Mouse (Mus musculus): ENCODE measurements at regions not wholly inside any gene's neighbourhood (a gene's known extent, or its start where the extent isn't known, plus 50 kb on each side); places are given as distances from the start of the nearest gene placed in this dataset.

GRCm38 (mm10) chr2:63853226-63853625, 244.6 kb downstream of the Fign start:
- Histone ChIP-seq H3K4me2 (no peak overlapping the region), H3K36me3 (ENCODE audit: poor library complexity, severe bottlenecking) (no peaks in the 10 kb centered on the region), H3K9ac (no peak overlapping the region), H3K27ac (no peak overlapping the region), H3K27me3 (0 out of 2 replicates have a peak, but pooled peaks cover 7% of the 10 kb centered on the region), H3K9me3 (replicated peaks) (no peaks in the 10 kb centered on the region), H3K4me1 (peaks cover 34% of the 10 kb centered on the region), H3K4me3 (no peak overlapping the region)
- peak; percentile 37; the same call in 1 of the 2 replicates for ATAC-seq
- 24% methylated on average over 10 of the region's 10 CpGs for WGBS

GRCm38 (mm10) chr2:63852287-63852686, 245.6 kb downstream of the Fign start:
- Histone ChIP-seq H3K9ac (no peak overlapping the region), H3K4me3 (no peak overlapping the region), H3K9me3 (replicated peaks) (no peaks in the 10 kb centered on the region), H3K36me3 (ENCODE audit: poor library complexity, severe bottlenecking) (no peaks in the 10 kb centered on the region), H3K27ac (peak overlapping the region; percentile 19; the same call in 1 of the 2 replicates), H3K4me1 (peaks cover 34% of the 10 kb centered on the region), H3K4me2 (no peak overlapping the region), H3K27me3 (no peaks in the 10 kb centered on the region)
- WGBS = 17% methylated on average over 6 of the region's 6 CpGs
- ATAC-seq = peak; percentile 70

- Histone ChIP-seq H3K36me3 (ENCODE audit: poor library complexity, severe bottlenecking) (no peaks in the 10 kb centered on the region), H3K27me3 (no peaks in the 10 kb centered on the region), H3K27ac (no peak overlapping the region), H3K9me3 (replicated peaks) (no peaks in the 10 kb centered on the region), H3K9ac (no peak overlapping the region), H3K4me2 (no peak overlapping the region), H3K4me3 (no peak overlapping the region), H3K4me1 (peaks cover 24% of the 10 kb centered on the region)
- no peak for ATAC-seq
- 78% methylated on average over 5 of the region's 5 CpGs for WGBS
These were observed 247.8 kb downstream of the Fign start for GRCm38 (mm10) chr2:63850033-63850432.

- Histone ChIP-seq H3K4me3 (no peak overlapping the region), H3K36me3 (ENCODE audit: poor library complexity, severe bottlenecking) (no peaks in the 10 kb centered on the region), H3K4me1 (peaks cover 23% of the 10 kb centered on the region), H3K27ac (no peak overlapping the region), H3K9me3 (replicated peaks) (no peaks in the 10 kb centered on the region), H3K27me3 (no peaks in the 10 kb centered on the region), H3K4me2 (no peak overlapping the region), H3K9ac (no peak overlapping the region)
- no peak for ATAC-seq
- 74% methylated on average over 6 of the region's 6 CpGs for WGBS
These were observed 248.4 kb downstream of the Fign start for GRCm38 (mm10) chr2:63849486-63849885.

DNA sequence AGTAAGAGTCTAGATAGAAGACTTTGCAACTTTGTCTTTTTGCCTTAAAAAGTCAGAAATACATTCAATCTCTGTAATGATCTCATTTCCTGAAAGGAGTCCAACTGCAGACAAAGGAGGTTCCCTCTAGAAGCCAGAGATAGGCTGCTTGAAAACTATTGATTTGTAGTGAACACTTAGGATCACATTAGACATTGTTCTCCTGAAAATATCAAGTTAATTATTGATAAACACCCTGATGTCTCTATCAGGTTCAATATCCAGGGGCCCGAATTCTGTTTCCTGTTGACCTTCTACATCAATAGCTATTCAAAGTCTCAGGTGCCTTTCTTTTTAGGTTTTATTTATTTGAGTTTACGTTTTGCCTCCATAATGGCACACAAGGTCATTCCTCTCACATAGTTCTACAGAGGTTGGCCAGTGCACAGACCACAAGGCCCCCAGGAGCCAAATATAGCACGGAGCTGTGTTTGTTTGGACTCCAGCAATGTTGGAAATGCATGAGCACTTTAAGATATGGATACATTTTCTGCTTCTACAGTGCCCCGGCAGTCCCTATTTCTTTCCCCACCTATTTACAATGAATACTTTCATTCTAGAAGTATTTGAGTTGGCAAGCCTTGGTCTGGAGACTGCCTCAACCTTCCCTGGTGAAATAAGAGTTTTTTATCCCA, 265.7 kb downstream of the Fign start:
- 88% methylated on average over 4 of the region's 4 CpGs for WGBS
- H3K27me3 ChIP-seq = no peaks in the 10 kb centered on the region
- no peaks in the 10 kb centered on the region for H3K9me3 ChIP-seq (replicated peaks)
- no peak overlapping the region for H3K9ac ChIP-seq
- H3K36me3 ChIP-seq (ENCODE audit: poor library complexity, severe bottlenecking) = no peaks in the 10 kb centered on the region
- H3K4me1 ChIP-seq = no peaks in the 10 kb centered on the region
- H3K4me3 ChIP-seq = no peak overlapping the region
- H3K27ac ChIP-seq = no peak overlapping the region
- ATAC-seq = no peak
- H3K4me2 ChIP-seq = no peak overlapping the region

GRCm38 (mm10) chr2:63830431-63830830, 267.4 kb downstream of the Fign start:
- Histone ChIP-seq H3K4me2 (no peak overlapping the region), H3K27ac (no peak overlapping the region), H3K27me3 (no peaks in the 10 kb centered on the region), H3K9ac (no peak overlapping the region), H3K4me3 (no peak overlapping the region), H3K36me3 (ENCODE audit: poor library complexity, severe bottlenecking) (no peaks in the 10 kb centered on the region), H3K4me1 (no peaks in the 10 kb centered on the region), H3K9me3 (replicated peaks) (no peaks in the 10 kb centered on the region)
- WGBS = 91% methylated on average over 5 of the region's 5 CpGs
- ATAC-seq = no peak

- Histone ChIP-seq H3K36me3 (ENCODE audit: poor library complexity, severe bottlenecking) (no peaks in the 10 kb centered on the region), H3K4me1 (no peaks in the 10 kb centered on the region), H3K4me2 (no peak overlapping the region), H3K27ac (no peak overlapping the region), H3K27me3 (no peaks in the 10 kb centered on the region), H3K9ac (no peak overlapping the region), H3K9me3 (replicated peaks) (no peaks in the 10 kb centered on the region), H3K4me3 (no peak overlapping the region)
- WGBS = 61% methylated on average over 3 of the region's 3 CpGs
- no peak for ATAC-seq
These were observed 269.2 kb downstream of the Fign start for GRCm38 (mm10) chr2:63828633-63829032.

DNA sequence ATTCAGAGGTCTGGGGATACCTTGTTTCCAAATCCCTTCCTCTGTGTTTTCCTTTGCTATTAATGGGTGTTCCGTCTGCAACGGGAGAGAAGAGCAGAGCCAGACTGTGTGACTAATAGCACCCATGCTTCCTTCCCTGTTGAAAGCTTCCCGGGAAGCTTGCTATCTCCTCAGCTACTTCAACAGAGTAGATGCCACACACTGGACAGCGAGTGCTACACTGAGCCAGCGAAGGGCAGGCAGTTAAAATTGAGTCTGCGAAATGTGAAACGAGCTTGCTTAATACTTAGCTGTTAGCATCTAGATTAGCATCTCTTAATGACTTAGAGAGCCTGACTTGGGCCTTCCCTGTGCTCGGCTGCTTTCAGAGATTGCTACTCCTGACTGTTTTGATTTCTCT, 278.4 kb downstream of the Fign start:
- Histone ChIP-seq H3K4me1 (peaks cover 7% of the 10 kb centered on the region), H3K27ac (peak overlapping the region; percentile 31; the same call in 1 of the 2 replicates), H3K4me2 (peak overlapping the region; percentile 36), H3K27me3 (no peaks in the 10 kb centered on the region), H3K4me3 (no peak overlapping the region), H3K36me3 (ENCODE audit: poor library complexity, severe bottlenecking) (no peaks in the 10 kb centered on the region), H3K9ac (peak overlapping the region; percentile 21; the same call in 1 of the 2 replicates), H3K9me3 (replicated peaks) (no peaks in the 10 kb centered on the region)
- ATAC-seq = peak; percentile 48
- WGBS = 8% methylated on average over 8 of the region's 8 CpGs
